Mouse (Mus musculus): Measurements from ENCODE around the gene Nfkb2. TPM values are rescaled to one million over a fixed set of nuclear protein-coding genes. Genes with fewer than 3 reads are reported as not detected.
A peak's percentile ranks its signal among the peaks of the same experiment; 100 is the strongest.

Gene Nfkb2
- polyA plus RNA-seq, 1 experiment from 2014 or later = 6.1 TPM

DNA sequence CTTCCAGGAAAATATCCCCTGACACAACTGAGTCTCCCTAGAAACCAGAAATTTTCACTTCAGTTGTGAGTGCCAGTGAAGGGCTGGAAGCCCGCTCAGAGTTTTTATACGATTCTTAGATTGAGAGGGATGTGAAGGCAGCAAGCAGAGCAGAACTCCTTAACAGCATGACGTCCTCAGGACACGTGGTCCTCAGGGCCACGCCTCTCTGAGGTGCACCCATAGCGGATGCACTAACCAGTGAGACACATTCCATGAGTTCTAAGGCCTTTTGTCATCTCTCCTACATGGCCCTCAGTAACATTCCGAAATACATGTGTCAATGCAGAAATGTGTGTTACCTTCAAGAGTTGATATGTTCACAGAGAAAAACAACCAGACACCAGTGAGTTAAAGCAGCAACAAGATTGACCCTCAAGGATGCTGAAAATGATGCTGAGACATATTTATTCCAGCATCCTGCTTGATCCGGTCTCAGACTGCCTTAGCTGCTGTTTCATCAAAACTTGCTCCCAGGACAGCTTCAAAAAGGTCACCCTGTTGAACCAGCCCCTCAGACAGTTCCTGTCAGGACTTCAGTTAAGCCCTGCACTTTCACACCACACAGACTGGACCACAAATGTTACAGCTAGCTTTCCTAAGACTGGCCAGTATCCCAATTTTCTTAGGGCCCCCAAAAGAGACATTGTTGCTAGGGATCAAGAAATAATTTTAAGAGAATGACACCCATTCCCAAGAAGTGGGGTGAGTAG, 3.6 kb upstream of the Nfkb2 start:
- H3K4me1 ChIP-seq = peaks cover 16% of the 10 kb centered on the region
- no peaks in the 10 kb centered on the region for H3K9me3 ChIP-seq (replicated peaks)
- no peaks in the 10 kb centered on the region for H3K36me3 ChIP-seq
- no peak overlapping the region for H3K9ac ChIP-seq
- ATAC-seq = no peak
- H3K4me2 ChIP-seq = no peak overlapping the region
- 38% methylated on average over 8 of the region's 8 CpGs for WGBS (ENCODE audit: insufficient replicate concordance)
- peaks cover 14% of the 10 kb centered on the region; the same call in 1 of the 2 replicates for H3K27me3 ChIP-seq (replicated peaks)
- no peak overlapping the region for H3K27ac ChIP-seq
- H3K4me3 ChIP-seq = no peak overlapping the region

DNA sequence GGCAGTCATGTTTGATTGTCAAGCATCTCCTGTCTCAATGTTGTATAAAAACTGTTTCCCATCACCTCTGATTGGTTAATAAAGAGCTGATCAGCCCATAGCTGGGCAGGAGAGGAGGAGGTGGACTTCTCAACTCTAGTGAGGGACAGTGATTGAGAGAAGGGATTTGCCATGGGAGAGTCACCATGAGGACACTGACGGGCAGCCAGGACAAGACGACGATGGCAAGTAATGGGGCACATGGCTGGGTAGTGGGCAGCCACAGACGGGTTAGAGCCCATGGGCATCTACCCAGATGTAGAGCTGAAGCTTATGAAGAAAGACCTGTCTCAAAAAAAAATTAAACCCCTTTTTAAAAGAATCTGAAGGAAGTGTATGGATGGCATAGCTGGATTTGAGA, 1.6 kb upstream of the Nfkb2 start:
- H3K4me1 ChIP-seq = peaks cover 30% of the 10 kb centered on the region
- no peak for ATAC-seq
- no peak overlapping the region for H3K27ac ChIP-seq
- no peaks in the 10 kb centered on the region for H3K9me3 ChIP-seq (replicated peaks)
- peaks cover 4% of the 10 kb centered on the region; the same call in 1 of the 2 replicates for H3K36me3 ChIP-seq
- no peak overlapping the region for H3K4me2 ChIP-seq
- H3K9ac ChIP-seq = no peak overlapping the region
- WGBS (ENCODE audit: insufficient replicate concordance) = 78% methylated on average over 4 of the region's 4 CpGs
- no peak overlapping the region for H3K4me3 ChIP-seq
- H3K27me3 ChIP-seq (replicated peaks) = peaks cover 24% of the 10 kb centered on the region

DNA sequence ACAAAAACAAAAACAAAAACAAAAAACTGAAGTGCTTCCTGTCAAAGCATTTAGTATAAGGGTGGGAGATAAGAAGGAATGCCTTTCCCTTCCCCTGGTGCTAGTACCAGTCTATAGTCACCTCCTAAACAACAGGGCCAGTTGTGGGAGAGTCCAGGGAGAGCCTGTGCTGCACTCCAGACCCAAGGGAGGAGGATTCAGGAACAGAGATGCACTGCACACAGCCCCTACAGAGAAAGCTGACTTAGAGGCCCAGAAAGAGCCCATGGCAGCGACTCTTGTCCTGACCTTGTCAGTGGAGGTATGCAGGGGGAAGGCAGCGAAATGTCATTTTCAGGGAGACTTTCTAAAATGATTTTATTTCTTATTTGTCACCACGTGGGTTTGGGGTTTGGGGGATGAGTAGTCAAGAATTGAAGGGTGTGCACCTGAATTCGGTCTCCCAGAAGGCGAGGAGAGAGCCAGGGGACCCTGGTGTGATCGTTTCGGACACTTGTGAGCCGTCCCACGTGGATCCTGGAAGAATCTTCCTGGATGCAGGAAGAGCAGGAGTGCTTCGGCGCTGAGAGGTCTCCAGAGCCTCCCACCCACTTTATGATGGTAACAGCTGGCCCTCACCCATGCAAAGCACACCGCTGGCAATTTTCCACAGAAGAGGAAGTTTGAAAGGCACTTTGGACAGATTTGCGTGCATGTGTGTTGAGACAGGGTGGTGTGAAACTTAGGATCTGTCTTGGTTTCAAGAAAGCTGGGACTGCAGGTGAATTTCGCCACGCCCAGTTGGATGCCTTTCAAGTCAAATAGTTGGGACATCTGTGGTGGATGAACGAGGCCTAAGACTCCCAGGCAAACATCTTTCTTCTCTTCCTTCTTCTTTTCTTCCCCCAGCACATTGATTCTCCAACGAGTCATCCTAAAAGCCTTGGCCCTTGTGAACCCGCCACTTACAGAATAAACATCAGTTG, 587 bp upstream of the Nfkb2 start:
- Histone ChIP-seq H3K4me2 (peak overlapping the region; percentile 97), H3K4me1 (peaks cover 34% of the 10 kb centered on the region), H3K9me3 (replicated peaks) (no peaks in the 10 kb centered on the region), H3K9ac (peak overlapping the region; percentile 76; the same call in 1 of the 2 replicates), H3K27ac (peak overlapping the region; percentile 83; the same call in 1 of the 2 replicates), H3K27me3 (replicated peaks) (peaks cover 29% of the 10 kb centered on the region), H3K4me3 (peak overlapping the region; percentile 71), H3K36me3 (peaks cover 7% of the 10 kb centered on the region; the same call in 1 of the 2 replicates)
- no peak for ATAC-seq
- 57% methylated on average over 18 of the region's 18 CpGs for WGBS (ENCODE audit: insufficient replicate concordance)

DNA sequence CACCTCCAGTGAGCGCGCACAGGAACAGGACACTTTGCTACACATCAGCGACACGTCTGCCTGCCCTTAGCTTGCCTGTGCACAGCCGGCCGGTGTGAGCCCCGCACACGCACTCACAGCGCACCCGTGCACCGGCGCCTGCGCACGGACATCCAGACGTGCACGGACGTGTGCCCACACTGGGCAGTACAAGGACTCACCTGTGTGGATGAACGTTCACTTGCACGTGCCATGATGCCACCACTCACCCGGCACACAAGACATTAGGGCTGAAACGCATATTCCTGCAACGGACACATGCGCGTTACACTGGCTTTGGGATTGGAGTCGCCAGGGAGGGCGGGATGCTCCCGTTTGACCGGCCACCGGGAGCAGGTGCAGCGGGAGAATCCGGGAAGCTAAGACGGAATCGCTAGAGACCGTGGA, 801 bp downstream of the Nfkb2 start:
- H3K27me3 ChIP-seq (replicated peaks) = peaks cover 35% of the 10 kb centered on the region
- peak; percentile 40 for ATAC-seq
- under 1% methylated on average over 34 of the region's 34 CpGs for WGBS (ENCODE audit: insufficient replicate concordance)

DNA sequence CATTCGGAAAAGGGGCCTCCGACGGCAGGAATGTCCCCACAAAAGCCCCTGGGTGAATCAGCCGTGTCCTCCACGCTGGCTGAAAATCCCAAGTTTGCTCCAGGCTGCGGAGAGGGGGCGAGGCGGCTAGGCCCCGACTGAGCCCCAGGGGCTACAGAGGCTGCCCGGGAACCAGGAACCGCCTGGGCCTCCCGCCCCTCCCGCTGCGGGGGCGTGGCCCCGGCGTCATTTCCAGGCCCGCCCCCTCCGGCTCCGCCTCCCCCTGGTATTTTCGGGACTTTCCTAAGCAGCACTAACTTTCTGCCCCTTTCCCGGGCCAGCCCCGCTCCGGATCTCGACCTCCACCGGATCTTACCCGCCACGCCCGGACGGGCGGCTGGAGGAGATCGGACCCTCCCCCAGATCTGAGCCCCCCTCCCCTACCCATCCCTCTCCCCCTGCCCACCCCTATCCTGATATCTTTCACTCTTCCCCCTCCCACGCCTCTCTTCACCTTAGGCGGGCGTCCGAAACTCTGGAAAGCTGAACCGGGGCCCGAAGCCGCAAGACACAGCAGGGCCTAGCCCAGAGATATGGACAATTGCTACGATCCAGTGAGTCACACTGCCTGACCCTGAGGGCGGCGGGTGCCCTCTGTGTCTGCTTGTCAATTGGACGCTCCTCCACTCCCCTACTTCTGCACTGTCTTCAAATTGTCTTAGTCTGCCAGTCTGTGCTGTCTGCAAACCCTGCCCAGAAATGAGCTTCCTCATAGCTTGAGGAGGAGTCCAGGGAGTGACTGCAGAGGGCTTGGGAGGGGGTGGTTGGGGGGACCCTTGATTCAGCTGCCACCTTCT, 1.5 kb downstream of the Nfkb2 start:
- H3K9me3 ChIP-seq (replicated peaks) = no peaks in the 10 kb centered on the region
- H3K36me3 ChIP-seq = peaks cover 20% of the 10 kb centered on the region
- peaks cover 37% of the 10 kb centered on the region for H3K27me3 ChIP-seq (replicated peaks)
- WGBS (ENCODE audit: insufficient replicate concordance) = under 1% methylated on average over 43 of the region's 43 CpGs
- H3K27ac ChIP-seq = peak overlapping the region; percentile 83
- H3K9ac ChIP-seq = peak overlapping the region; percentile 76
- peak overlapping the region; percentile 97 for H3K4me2 ChIP-seq
- peak; percentile 77 for ATAC-seq
- peaks cover 48% of the 10 kb centered on the region for H3K4me1 ChIP-seq
- peak overlapping the region; percentile 71 for H3K4me3 ChIP-seq

More for the DNA sequence above, 801 bp downstream of the Nfkb2 start:
- H3K4me1 ChIP-seq = peaks cover 47% of the 10 kb centered on the region
- H3K27ac ChIP-seq = peak overlapping the region; percentile 83
- H3K4me2 ChIP-seq = peak overlapping the region; percentile 97
- peaks cover 13% of the 10 kb centered on the region for H3K36me3 ChIP-seq
- H3K9ac ChIP-seq = peak overlapping the region; percentile 76
- peak overlapping the region; percentile 71 for H3K4me3 ChIP-seq
- H3K9me3 ChIP-seq (replicated peaks) = no peaks in the 10 kb centered on the region

GRCm38 (mm10) chr19:46306268-46306610, 2.1 kb downstream of the Nfkb2 start:
- Histone ChIP-seq H3K27me3 (replicated peaks) (peaks cover 39% of the 10 kb centered on the region), H3K4me1 (peaks cover 48% of the 10 kb centered on the region), H3K9ac (peak overlapping the region; percentile 76), H3K4me2 (peak overlapping the region; percentile 97), H3K4me3 (peak overlapping the region; percentile 71), H3K36me3 (peaks cover 26% of the 10 kb centered on the region), H3K9me3 (replicated peaks) (no peaks in the 10 kb centered on the region), H3K27ac (peak overlapping the region; percentile 83; the same call in 1 of the 2 replicates)
- no peak for ATAC-seq
- 58% methylated on average over 5 of the region's 5 CpGs for WGBS (ENCODE audit: insufficient replicate concordance)

DNA sequence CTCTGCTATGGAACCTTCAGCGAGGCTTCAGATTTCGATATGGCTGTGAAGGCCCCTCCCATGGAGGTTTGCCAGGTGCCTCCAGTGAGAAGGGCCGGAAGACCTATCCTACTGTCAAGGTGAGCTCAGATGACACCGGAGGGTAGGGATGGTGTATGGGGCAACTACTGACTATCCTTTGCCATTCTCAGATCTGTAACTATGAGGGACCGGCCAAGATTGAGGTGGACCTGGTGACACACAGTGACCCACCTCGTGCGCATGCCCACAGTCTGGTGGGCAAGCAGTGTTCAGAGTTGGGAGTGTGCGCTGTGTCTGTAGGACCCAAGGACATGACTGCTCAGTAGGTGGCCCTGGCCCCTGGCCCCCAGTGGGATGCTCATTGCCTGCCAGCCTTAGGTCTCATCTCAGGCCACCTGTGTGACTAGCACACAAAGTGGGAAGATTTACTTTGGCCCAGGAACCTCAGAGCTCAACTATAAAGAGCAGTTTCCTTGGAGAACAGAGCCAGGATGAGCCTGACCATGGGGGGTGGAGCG, 2.7 kb downstream of the Nfkb2 start:
- H3K4me2 ChIP-seq = peak overlapping the region; percentile 97; the same call in 1 of the 2 replicates
- WGBS (ENCODE audit: insufficient replicate concordance) = 84% methylated on average over 9 of the region's 9 CpGs

GRCm38 (mm10) chr19:46307781-46308180, 3.7 kb downstream of the Nfkb2 start:
- Histone ChIP-seq H3K27ac (no peak overlapping the region), H3K27me3 (replicated peaks) (peaks cover 39% of the 10 kb centered on the region), H3K4me3 (no peak overlapping the region), H3K9me3 (replicated peaks) (no peaks in the 10 kb centered on the region), H3K4me1 (peaks cover 57% of the 10 kb centered on the region), H3K9ac (no peak overlapping the region), H3K36me3 (peaks cover 40% of the 10 kb centered on the region), H3K4me2 (no peak overlapping the region)
- WGBS (ENCODE audit: insufficient replicate concordance) = 80% methylated on average over 16 of the region's 16 CpGs
- ATAC-seq = no peak

More for the DNA sequence above, 2.7 kb downstream of the Nfkb2 start:
- Histone ChIP-seq H3K27ac (no peak overlapping the region), H3K9ac (no peak overlapping the region), H3K4me1 (peaks cover 49% of the 10 kb centered on the region), H3K9me3 (replicated peaks) (no peaks in the 10 kb centered on the region), H3K36me3 (peaks cover 32% of the 10 kb centered on the region), H3K27me3 (replicated peaks) (peaks cover 39% of the 10 kb centered on the region), H3K4me3 (no peak overlapping the region)
- ATAC-seq = no peak

DNA sequence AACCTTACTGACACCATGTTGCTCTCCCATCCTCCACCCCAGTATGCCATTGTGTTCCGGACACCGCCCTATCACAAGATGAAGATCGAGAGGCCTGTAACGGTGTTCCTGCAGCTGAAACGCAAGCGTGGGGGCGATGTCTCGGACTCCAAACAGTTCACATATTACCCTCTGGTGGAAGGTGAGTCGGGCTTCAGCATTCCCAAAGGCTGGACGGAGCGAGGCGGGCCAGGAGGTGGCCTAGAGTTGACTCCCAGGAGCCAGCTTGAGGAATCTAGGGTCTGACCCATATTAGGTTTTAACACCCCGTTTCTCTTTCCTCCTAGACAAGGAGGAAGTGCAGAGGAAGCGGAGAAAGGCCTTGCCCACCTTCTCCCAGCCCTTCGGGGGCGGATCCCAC, 4.2 kb downstream of the Nfkb2 start:
- Histone ChIP-seq H3K36me3 (peaks cover 42% of the 10 kb centered on the region), H3K9me3 (replicated peaks) (no peaks in the 10 kb centered on the region), H3K4me2 (peak overlapping the region; percentile 90), H3K27ac (no peak overlapping the region), H3K9ac (peak overlapping the region; percentile 72), H3K4me1 (peaks cover 63% of the 10 kb centered on the region), H3K27me3 (replicated peaks) (peaks cover 41% of the 10 kb centered on the region), H3K4me3 (peak overlapping the region; percentile 52; the same call in 1 of the 2 replicates)
- 67% methylated on average over 16 of the region's 16 CpGs for WGBS (ENCODE audit: insufficient replicate concordance)
- no peak for ATAC-seq

- peaks cover 65% of the 10 kb centered on the region for H3K4me1 ChIP-seq
- H3K9ac ChIP-seq = peak overlapping the region; percentile 72
- peak overlapping the region; percentile 52 for H3K4me3 ChIP-seq
- peaks cover 45% of the 10 kb centered on the region for H3K36me3 ChIP-seq
- peak overlapping the region; percentile 90 for H3K4me2 ChIP-seq
- H3K27me3 ChIP-seq (replicated peaks) = peaks cover 46% of the 10 kb centered on the region
- ATAC-seq = no peak
- H3K9me3 ChIP-seq (replicated peaks) = no peaks in the 10 kb centered on the region
- peak overlapping the region; percentile 49; the same call in 1 of the 2 replicates for H3K27ac ChIP-seq
- 3% methylated on average over 47 of the region's 47 CpGs for WGBS (ENCODE audit: insufficient replicate concordance)
Observed at GRCm38 (mm10) chr19:46308706-46309435, 4.8 kb downstream of the Nfkb2 start.

All from liver, embryonic 12.5 days (tissue).